Mouse (Mus musculus) testis, postnatal 14 days (tissue): Measurements from ENCODE around the gene Eps8.
A peak's percentile ranks its signal among the peaks of the same experiment; 100 is the strongest.

Experiments
- DNase-seq: peaks from one replicate; pipeline ENCODE4 v3.0.0; 2021; ENCODE audit warnings: low spot score

Gene Eps8

DNA sequence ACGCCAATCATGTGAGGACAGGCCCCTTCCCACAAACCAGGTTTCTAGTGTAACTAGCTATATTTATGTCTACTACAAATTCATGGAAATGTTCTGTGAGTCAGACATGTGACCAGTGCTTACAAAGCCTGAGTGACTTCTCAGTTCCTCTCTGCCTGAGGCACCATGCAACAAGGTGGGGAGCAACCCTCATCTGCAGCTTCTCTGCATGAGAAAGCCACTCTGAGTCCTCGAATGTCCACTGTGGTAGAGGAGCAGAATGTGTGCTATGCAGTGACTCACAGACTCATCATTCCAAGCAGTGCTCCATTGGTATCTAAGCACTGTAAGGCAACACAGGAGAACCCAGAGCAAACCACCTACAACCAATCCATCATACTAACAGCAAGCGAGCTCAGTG is 88.8 kb downstream of the Eps8 start:
- no peak for DNase-seq

DNA sequence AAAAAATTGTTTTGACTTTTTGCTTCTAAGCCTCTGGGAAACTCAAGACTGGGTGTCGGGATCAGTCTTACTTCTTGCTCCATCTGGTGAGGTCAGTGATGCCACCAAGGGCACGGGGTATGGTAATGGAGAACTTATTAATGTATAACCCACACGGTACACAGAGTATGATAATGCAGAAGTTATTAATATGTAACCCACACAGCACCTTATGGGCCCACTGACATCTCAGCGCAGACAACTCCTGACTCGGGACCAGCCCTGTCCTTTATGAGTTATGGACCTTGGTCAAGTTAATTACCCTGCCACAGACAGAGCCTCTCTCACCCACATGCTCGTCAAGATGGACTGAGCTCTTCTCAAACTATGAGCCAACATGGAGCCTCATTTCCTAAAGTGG is 89.2 kb downstream of the Eps8 start:
- no peak for DNase-seq

DNA sequence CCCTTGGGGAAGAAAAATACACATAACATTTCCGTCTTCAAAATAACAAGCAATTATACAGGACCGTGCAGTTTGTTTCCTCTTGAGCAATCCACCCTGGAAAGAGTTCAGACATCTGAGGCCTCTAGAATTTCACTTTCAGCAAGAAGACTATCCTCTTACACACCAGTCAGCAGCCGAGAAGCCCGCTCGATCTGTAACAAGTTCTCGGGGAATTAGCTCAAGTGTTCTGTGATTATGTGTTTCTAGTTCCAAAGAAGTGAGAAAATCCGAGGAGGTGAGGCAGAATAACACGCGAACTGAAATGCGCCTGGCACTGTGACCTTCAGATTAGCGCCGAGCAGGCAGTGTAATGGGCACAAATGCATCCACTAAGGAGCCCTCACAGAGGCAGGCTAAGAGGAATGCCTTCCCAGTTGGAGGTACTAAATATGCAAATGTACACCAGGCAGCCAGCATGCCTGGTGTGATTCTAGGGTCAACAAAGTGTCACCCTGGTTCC is 94.3 kb downstream of the Eps8 start:
- no peak for DNase-seq

DNA sequence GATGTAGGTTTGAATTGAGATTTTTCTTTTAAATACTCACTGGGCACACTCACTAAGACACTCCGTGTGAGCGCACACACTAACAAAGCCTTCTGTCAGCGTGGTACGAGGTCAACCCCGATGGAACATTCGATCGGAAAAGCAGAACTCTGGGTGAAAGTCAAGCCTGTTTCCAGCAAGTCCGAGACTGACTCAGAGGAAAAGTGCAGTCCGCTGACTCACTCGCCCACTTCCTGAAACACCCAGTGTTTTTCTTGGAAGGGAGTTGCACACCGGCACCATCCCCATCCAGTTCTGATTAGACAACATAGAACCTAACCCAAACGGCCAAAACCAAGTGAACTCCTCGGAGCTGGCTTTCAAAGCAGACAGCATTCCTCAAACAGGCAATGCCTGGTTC is 95.8 kb downstream of the Eps8 start:
- peak; percentile 28 for DNase-seq

DNA sequence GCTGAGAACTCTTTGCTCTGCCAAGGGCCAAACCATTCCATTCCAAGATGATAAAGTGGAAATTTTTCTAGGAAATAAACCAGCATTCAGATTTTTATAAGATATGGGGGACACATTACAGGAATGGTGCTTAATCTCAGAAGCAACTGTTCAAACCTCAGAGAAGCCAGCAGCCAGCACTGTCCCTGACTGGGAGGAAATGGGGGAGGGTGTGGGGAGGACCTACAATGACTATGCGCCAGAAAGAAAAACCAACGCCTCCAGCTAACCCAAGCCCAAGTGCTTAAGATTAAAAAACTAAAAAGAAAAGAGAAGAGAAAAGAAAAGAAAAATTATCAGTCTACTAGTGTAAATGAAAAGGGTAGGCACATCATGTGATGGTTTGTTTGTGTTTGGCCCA is 97.0 kb downstream of the Eps8 start:
- DNase-seq = peak; percentile 64

DNA sequence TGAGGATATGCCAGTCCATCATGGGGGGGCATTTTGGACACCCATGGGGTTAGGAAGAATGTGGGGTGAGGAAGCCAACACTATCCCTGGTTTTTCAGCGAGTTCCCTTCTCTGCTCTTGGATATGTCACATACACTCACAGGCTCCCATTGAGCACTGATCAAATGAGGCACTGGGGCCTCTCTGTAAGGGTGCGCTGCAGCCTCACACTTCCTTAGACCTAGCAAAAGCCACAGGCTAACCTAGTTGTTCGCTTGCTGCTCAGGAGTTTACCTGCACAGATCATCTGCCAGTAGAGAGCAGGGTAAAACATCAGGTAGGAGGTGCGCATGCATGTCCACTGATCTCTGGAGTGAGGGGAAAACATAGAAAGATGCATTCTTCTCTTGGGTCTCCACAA is 97.5 kb downstream of the Eps8 start:
- no peak for DNase-seq

DNA sequence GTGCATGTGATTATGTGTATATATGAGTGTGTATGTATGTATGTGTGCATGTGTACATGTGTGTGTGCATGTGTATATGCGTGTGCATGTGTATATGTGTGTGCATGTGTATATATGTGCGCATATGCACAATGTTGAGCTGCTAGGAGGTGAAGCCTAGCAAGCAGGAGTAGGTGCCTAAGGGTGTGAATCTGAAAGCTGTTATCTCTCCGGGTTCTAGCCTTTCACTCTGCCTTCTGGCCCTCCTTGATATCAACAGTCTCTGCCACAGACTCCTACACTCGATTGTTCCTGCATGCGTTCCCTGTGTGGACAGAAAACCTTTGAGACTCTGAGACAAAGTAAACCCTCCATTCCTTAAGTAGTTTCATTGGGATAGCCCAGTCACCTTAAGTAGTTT is 98.0 kb downstream of the Eps8 start:
- no peak for DNase-seq

DNA sequence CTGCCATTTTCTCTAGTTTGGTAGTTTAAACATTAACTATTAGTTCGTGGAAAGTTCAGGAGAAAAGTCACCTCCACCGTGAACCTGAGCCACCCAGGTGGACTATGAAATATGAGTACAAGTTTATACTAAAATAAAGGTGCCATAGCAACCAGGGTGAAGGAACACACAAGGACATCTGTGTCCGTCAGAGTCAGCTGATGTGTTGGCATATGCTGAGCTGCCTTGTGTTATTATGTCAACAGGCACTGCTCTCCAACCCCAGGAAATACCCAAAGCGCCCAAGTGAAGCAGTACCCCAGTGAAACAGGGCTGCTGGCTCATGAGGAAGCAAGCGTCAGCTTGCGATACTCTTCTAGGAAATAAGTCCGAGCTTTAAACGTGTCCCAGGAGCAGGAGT is 104.5 kb downstream of the Eps8 start:
- DNase-seq = no peak

DNA sequence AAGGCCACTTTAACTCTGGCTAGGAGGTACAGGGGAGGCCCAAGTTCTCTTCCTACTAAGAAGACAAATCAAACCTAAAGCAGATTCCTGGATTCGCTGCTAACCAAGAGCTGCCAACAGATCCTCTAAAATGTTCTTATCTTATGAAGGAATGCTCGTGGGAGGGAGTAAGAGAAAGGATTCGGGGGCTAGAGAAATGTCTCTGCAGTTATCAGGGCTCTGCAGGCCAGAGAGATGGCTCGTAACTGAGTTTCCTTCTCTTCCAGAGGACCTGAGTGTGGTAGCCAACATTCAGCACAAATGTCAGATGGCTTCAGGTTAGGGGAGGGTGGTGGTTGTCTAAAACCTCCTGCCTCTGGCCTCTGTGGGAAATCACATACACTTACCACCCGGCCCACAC is 106.1 kb downstream of the Eps8 start:
- DNase-seq = no peak

DNA sequence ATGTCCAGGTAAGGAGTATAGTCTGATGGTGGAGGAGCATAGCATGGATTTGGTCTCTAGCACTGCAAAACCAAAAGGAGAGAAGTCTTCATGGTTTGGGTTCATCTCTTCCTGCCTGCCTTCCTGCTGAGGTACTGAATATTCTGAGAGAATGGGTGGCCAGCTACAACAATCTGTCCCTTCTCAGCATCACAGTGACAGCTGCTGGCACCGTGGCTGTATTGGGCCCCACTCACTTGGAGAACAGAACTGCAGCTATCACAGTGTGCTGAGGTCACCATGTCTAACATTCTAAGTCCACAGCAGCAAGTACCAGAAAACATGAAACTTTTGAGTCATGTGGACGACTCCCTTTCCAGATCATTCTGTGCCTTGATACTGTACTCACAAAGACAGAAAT is 107.1 kb downstream of the Eps8 start:
- DNase-seq = no peak

DNA sequence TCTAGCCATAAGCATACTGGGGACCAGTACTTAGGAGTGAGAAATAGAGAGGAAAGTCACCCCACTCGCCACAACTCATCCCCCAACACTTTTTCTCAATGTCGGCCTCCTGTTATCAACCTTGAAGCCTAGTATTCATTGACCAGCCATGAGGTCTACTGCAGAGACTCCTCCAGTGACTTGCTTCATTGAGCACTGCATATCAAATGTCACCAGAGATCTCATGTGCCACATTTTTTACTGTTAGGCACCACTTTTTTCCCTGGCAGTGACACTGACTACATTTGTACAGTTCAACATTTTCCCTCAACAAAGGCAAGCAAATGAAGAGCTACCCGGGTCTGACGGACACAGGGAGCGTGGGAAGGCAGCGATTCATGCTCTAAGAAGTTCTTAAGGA is 108.6 kb downstream of the Eps8 start:
- DNase-seq = no peak

DNA sequence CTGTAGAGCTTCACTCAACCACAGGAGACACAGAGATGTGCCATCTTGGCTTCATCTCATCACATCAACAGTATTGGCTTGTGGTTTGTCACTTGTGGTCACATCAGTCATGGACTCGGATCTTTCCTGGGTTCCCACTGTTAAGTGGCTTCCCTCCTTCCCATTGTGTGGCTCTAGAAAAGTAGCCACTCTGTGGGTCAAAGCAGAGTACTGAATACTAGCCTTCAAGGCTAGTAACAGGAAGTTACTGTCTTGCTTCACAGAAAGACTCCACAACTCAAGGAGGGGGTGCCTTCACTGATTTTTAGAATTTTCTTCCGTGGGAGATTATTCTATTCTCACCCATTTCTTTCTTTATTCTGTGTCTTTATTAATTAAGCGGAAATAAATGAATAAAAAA is 109.3 kb downstream of the Eps8 start:
- no peak for DNase-seq

DNA sequence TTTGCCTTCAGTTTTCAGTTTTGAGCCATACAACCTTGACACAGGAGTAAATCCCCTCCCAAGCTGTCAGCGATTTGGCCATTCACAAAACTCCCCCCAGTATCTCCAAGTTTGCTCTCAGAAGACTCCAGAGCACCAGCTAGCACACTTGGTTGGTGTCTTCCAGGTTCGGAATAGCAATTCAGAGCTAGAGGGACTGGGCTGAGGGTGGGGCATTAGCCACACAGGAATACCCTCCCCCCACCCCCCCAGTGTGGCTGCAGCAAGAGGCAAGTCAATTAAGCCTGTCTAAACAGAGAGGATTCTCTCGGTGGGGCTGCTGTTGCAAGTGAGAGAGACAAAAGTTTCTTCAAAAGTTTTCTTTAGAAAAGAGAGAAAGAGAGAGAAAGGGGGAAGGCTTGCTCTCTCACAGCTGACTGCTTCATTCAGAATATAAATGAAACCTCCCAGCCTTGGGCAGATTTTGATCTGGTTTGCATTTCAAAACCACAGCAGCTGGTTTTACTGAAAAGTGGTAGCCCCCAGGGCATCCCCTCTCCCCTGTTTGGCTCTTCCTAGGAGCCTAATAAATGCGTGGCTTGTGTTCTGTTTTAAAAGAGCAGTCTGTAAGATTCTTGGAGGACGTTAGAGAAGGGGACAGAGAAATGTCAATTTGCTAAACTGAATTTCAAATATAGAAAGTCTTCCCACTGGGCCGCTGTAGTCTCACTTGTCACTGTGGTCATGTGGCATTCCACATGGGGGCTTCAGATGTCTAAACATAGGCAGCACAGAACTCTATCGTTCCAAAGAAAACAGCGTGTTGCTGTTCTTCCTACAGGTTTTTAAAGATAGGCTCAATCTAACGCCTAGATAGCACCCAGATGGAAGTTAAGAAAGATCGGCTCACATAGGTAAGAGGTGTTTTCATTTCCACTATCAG is 112.2 kb downstream of the Eps8 start:
- DNase-seq = no peak

DNA sequence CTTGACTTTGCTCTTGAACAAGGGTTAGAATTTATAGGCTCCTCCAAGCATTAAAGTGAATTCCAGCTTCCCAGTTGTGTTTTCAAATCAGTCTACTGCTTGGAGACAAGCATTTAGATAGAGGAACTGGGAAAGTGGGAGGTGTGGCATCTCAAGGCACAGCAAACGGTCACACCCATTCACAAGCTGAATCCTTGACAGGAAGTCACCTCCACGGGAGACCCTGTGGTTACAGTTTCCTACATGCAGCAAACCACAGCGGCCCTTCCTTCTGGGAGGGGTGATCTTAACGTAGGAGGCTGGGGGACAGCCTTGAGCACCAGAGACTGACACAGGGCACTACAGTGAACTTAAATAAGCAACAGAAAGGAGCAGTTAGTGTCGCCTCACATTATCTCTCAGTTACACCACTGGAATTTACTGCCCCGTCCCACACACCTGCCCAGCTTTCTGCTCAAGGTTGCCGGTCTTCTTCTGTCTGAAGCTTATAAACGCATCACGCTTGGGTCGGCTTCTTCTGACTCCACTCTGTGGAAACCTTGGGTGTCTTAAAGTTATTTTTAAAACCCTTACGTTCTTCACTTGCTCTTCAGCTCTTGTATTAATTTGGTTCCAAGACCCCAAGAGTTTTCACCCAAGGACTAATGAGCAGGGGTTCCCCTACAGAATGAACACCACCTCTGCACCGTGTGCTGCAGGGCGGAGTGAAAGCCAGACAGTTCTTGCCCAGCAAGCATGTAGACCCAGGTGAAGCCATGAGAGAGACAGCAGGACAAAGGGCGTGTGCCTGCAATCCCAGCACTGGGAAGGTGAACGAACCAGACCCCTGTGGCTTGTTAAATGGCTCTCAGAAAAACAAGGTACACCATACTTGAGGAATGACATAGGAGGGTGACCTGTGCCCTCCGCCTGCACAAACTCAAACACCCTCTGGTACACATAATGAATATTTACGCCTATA is 113.2 kb downstream of the Eps8 start:
- no peak for DNase-seq

DNA sequence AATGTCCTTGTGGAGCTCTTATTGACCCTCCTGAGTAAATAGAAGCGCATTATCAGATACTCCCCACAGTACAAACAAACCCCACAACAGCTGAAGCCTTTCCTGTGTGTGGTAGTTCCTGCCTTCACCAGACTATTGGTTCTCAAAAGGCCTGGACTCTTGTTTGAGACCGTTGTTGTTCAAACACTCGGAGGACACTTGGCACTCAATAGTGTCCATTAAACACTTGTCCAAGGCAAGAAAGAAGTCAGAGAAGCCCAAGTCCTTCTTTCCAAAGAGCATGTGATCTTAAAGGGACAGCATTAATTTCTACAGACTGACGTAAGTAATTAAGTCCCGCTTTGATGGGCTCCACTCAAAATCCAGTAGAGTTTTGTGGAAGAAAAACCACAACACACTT is 113.9 kb downstream of the Eps8 start:
- DNase-seq = no peak

DNA sequence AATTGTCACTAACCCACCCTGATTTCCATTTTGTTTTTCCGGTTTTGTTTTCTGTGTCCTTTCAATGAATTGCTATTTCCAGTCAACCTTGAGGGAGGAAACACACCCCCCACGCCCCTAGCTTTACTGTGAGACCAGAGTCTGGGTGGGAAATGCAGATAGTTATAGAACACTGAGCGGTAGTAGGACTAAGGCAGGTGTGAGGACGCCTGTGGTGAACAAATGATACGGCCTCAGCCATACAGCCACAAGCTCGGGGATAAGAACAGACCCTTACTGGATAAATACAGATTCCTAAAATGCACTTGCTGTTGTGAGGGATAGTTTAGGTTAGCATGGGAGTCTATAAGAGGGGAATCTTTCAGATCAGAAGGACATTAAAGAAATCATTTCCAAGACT is 114.3 kb downstream of the Eps8 start:
- no peak for DNase-seq

DNA sequence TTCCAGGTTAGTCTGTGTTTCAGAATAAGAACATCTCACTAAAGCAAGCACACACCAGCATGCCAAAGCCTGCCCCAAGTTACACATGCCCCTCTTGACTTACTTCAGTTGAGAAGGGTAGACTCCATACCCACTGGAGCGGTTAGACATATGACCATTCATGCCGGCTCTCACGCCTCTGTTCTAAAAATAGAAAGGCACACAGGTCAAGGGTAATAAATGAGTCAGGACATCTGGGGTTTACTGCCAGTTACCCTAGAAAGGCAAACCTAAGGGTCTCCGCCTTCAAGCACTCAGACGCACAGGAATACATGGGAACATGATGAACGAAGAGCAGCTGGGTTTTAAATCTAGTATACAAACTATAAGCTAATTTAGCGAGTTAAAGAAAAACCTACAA is 115.5 kb downstream of the Eps8 start:
- no peak for DNase-seq

DNA sequence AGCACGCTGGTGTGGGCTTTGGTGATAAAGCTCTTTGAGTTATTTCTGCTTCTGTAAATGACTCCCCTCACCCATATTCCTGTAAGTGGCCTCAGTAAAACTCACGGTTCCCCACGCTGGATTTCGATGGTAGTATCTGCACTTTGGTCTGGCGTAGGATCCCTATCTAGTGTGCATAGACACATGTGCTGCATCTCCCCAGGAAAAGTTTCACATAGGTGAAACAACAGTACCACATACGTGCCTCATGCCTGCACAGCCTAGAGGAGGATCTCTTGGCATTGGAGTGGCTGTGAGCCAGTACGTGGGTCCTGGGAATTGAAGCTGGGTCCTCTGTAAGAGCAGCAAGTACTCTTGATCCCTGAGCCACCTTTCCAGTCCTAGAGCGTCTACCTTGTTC is 121.9 kb downstream of the Eps8 start:
- DNase-seq = no peak

DNA sequence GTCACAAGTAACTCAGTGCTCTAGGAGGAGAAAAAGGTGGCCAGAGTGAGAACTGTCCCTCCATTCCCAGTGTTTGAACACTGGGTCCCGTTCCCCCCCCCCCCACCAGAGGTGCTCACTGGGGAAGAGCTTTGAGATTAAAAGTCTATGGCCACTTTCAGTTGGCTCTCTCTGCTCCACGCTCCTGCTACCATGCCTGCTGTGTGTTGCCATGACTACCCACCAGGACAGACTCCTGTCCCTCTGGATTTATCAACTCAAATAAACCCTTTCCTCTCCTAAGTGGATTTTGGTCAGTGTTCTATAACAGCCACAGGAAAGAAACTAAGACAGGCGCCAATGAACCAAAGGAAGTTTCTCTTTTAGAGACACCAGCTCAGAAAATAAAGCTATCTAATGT is 128.9 kb downstream of the Eps8 start:
- no peak for DNase-seq

DNA sequence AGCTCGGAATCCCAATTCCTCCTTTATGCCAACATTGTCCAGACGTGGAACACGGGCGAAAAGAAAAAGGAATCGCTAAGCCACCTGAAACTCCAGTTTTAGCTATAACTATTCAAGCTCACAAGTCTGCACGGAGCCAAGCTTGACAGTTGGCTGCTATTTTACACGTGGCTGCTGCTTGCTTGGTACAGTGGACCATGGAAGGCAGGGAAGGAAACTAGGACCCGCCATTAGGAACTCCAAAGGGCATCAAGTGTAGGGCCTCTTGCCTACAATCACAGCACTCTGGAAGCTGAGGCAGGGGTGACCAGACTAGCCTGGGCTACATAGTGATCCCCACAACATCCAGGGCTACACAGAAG is 134.4 kb downstream of the Eps8 start:
- no peak for DNase-seq

DNA sequence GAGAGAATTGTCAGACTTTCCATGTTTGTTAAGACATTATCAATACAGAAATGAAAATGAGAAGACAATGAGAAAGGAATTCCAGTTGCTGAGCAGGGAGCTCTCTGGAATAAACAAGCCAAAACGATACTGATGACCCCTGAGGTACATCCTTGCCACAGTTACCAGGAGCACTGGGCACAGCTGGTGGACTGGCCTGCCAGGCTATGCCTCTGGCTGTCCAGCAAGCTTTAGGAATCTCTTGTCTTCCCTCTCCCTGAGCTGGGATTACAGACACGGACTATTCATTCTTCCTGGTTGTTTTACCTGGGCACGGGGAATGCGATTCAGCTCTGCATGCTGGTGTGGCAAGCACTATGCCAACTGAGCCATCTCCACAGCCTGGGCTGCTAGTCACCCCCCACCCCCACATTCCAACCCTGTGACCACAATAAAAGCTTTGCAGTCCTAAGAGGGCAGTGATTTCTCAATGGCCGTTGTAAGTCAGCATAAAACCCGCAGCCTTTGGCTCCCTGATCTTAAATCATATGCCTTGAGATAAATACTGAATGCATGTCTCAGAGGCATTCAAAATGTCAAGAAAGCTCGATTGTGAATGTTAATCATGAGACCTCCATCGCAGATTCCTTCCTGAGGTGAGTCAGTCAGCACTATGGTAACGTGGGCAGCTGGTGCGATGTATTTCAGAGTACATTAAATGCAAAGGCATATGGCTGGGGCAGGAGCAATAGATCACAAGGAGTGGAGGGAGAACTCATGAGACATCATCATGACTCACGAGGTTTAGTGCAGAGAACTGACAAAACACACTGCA is 134.9 kb downstream of the Eps8 start:
- no peak for DNase-seq

DNA sequence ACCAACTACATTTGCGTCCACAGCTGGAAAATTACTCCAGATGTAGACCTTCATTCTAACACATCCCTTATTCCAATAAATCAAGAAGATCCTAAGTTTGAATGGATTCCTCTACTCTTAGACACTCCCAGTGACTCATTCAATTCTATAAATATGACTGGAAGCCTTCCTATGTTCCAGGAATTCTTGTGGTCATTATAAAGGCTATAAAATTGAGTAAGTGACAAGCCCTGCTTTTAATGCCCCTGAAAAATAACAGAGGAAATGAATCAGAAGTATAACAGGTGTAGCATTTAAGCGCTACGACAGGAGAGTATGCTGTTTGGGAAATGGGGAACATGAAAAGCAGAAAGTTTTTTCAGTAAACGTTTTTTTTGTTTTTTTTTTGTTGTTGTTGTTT is 139.8 kb downstream of the Eps8 start:
- no peak for DNase-seq
